Mouse (Mus musculus) cerebellum, adult 9-10 months (tissue): Measurements from ENCODE around the gene Relt.

Experiments used
- DNase-seq: peaks from one replicate; pipeline ENCODE4 v3.0.0; 2022

Relt gene

DNA sequence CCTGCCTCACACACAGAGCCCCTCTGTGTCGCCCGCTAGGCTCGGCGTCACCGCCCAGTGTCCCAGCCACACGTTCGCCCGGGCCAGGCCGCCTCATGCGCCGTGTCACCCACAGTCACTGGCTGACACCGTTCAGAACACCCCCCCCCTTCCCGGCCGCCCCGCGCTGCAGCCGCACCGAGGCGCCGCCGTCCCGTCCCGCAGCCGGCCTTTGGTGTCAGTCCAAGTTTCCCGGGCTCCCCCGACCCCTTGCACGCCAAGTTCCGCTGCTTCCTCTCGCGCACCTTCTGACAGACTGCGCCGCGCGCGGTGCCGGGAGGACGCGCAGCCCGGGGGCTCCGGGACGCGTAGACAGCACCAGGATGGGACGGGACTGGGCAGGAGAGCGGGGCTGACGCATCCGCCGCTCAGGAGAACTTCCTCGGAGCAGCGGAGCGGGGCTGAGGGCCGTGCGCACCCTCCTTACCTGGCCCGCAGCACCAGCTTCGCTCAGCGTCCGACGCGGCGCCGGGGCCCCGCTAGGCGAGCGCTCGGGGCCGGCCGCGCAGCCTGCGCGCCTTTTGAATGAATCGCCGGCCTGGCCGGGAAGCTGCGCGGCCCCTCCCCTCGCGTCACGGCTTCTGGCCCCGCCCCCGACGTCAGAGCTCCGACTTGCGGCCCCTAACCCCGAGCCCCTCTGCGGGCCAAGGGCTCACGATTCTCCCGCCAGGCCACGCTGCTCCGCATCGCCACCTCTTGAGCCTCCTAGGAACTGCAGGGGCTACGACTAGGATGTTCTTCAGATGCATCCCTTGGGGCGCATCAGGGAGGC, at the start of gene Relt:
Gene Relt (minus strand): TSS at position 619 of the 811 bp plus-strand sequence.
- peak; percentile 93 for DNase-seq

DNA sequence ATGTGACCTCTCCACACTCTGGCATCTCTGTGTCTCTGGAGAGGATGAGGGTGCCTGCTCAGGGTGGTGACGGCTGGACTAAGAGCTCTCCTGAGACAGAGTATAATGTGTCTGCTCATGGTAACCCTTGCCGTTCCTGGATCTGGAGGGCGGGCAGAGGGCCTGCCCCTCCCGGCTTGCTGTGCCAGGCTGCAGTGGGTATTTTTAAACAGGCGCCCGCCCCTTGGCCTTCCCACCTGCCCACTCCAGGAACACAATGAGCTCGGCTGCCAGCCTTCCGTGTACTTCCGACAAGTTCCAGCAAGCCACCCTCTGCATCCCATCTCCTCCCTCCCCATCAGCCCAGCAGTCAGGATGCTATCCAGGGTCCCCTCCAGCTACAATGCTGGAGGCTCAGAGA, 48.5 kb upstream of the Relt start:
- no peak for DNase-seq

DNA sequence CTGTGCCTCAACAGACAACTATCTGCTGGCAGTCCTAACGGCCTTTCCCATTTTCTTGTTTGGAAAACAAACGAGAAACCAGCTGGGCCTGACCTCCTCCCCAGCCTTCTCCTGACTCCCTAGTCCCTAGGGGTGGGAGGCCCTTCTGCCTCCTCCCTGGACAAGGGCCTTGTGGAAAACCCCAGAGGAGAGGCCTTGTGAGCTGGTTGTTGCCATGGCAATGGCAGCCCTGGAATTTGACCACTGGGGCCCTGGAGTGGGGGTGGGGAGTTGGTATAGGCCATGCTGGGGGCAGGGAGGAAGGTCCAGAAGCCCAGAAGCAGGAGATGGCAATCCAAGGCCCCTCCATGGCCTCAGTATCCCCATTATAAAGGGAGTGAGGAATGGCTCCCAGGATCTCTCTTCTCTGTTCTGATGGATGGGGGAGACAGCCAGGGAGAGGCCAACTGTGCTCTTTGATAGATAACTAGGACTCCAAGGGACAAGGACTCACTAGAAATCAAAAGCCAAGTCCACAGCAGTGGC, 48.1 kb upstream of the Relt start:
- no peak for DNase-seq

DNA sequence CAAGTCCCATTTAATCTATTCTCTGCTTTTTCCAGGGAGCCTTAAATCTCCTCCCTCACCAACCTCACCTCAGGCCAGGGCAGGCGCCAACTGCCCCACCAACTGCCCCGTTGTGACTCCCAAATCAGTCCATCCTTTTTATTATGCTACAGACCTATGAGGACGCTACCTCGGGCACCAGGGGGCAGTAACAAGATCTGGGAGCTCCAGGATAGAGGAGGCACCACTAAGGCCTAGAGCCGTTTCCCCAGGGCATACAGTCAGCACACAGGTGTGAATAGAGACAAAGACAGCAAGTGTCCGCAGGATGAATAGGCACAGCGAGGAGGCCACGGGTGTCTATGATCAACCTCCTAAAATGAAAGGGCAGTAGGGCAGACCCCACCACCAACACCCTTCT, 45.3 kb upstream of the Relt start:
- DNase-seq, result no peak

DNA sequence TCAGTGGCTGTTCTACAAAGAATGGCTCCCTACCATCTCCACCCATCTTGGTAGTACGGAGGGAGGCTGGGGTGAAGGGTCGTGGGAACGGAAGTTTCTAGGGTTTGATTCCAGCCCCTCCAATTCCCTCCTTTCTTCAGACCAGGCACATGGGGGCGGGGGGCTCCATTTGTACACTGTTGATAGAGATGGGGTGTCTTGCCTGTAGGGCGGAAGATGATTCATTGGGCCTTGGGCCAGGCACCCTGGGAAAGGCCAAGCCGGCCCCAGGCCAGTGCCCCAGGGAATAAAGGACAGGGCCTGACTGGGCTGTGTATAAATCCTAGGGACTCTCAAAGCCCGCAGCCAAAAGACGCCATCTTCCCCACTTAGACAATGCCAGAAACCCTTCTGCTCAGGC, 44.8 kb upstream of the Relt start:
- no peak for DNase-seq

DNA sequence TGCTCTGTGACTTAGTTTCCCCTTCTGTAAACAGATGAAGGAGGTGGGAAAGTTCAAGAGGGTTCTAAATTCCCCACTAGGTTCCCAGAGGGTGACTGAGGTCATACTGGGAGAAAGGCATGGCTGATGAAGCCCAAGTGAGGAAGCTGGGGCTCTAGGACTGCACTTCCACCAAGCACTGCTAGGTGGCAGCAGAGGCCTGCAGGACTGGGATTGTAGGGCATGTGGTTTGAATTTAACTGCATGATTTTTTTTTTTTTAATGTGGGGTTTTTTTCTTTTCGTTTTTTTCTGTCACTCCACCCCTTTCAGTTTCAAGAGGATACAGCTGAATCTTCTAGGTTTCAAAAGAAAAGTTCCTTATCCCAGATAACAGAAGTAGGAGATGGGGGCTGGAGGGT, 44.0 kb upstream of the Relt start:
- peak; percentile 82 for DNase-seq

DNA sequence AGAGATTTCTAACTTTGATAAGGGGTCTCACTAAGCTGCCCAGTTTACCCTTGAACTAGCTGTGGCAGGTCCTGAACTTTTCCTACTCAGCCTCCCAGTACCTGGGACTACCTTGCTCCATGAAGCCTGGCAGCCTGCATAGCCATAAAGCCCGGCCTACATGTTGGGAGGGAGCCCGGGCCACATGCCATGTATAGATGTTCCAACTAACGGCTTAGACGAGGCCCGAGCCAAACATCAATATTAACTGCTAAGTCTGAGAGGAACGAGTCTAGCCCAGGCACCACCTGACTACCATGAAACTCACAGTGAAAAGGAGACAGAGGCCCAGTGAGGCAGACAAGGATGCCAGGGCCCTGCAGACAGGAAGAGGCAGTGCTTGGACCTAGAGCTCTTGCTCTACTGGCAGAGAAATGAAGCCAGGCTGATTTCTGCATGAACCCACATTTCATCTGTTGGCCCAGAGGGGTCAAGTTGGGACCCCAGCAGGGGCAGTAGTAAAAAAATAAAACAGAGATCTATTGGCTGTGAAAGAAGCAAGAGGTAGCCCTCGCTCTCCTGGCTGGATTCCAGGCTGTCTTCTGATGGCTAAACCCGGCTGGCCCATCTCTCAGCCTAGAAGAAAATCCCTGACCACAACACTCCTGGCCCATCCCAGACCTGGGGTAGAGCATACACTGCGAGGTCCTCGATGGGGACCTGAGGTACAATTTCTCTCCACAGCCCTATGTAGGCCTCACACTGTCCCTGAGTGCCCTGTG, 43.0 kb upstream of the Relt start:
- no peak for DNase-seq

DNA sequence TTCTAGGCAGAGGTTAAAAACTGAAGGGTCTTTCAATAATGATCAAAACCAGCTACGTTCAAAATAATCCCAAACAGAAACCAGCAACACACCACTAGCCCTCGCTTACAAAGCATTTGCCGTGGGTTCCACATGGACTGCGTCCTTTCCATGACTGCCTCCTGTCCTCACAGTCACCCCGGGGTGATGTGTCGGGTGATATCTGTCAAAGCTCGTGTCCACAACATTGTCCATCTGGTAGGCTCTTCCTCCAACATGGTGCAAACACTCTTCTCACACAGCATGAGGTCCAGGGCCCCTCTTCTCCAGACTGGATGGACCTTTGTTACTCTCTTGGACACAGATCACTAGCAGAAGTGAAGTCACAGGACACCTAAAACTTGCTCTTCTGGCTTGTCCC, 41.8 kb upstream of the Relt start:
- no peak for DNase-seq

DNA sequence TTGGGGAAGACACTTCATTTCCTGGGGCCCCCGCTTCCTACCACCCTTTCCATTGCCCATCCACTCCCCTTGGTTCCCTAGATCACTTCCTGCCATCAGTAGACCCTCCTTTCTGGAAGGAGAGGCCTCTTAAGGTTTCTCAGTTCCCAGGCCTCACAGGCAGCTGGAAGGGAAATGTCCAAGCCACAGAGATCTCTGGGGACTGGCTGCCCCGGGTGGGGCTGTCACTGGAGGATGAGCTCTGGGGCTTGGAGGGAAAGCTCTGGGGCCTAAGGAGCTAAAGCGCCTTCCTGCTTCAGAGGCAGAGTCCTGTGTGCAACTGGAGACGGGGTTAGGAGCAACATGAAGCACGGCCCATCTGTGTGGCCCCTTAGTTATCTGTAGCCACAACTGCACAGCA, 41.4 kb upstream of the Relt start:
- no peak for DNase-seq

DNA sequence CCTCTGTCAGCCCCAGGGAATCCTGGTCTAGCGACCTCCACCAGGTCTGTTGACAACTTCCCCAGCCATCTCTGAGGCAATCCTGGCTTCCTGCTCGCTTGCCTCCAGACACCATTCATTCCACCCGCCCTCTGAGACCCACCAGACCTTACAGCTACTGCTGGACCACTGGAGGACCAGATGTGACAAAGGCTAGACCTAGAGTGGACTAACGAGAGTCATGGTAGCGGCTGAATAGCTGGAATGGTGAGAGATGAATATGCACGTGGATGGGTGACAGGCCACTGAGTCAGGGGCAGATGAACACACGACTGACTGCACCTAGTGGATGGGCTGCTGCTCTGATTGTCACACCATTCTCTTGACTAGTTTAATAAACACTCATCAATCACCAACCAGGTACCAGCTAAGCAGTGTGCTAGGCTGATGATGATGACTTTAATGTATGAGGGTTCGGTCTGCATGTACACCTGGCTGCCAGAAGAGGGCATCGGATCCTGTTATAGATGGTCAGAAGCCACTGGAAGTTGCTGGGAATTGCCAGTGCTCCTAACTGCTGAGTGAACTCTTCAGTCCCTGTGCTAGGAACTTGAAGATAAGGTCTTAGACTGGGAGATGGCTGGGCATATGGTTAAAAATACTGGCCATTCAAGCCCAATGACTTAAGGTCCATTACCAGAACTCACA, 39.3 kb upstream of the Relt start:
- DNase-seq, result peak; percentile 18

DNA sequence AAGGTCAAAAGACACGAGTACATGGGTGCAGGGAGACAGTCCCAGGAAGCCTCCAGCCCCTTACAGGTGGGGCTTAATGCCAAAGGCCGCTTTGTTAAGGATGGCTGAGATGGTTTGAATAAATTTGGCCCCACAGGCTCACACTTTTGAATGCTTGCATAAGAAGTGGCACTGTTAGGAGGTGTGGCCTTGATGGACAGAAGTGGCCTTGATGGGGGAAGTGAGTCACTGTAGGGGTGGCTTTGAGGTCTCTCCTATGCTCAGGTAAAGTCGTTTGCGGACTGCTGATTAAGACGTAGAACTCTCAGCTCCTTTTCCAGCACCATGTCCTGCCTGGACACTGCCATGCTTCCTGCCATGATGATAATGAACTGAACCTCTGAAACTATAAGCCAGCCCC, 34.6 kb upstream of the Relt start:
- no peak for DNase-seq

DNA sequence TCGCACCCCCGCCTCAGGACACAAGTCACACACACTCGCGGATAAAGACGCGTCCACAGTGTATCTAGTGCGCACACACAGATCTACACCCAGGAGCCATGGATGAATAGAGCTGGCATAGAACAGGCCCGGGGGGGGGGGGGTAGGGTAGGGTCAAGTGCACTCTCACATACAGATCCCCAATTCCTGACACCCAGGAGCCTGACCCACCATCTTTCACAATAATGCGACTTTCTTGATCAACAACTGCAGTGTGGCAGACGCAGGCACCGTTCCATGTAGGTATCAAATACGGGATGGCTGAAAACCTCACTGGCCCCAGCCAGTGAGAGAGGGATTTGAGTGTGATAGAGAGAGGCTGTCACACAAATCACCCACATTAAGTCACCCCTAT, 31.6 kb upstream of the Relt start:
- peak; percentile 50 for DNase-seq

DNA sequence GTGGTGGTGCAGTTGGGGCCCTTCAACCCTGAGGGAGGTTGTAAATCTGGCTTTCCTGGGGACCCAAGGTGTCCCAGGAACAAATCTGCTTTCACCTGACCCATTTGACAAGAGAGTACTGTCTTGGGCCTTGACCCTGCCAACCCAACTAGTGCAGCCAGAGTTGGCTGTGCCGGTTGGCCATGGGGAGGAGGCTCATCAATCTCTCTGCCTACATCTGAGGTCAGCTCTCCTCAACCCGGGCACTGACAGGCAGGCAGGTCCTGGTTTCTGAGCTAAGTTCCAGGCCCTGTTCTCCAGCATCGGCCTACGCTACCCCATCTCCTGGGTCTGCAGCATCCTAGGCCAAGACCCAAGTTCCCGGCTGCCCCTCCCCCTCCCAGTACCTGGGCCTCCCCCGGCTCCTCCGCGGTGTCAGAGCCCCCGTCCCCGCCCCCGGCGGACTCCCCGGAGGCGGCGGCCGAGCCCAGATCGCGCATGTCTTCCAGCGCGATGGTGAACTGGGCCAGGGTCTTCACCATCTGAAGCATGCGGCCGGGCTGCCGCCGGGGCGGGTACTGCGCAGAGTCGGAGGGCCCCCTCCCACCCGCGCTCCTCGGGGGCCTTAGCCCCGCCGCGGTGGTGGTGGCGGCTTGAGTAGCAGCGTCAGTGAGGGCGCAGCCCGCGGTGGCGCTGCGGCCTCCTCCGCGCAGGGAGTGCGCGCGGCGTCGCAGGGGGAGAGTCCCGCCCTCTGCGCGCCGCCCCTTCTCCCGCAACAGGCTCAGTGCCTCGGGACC, 31.0 kb upstream of the Relt start:
- peak; percentile 75 for DNase-seq

DNA sequence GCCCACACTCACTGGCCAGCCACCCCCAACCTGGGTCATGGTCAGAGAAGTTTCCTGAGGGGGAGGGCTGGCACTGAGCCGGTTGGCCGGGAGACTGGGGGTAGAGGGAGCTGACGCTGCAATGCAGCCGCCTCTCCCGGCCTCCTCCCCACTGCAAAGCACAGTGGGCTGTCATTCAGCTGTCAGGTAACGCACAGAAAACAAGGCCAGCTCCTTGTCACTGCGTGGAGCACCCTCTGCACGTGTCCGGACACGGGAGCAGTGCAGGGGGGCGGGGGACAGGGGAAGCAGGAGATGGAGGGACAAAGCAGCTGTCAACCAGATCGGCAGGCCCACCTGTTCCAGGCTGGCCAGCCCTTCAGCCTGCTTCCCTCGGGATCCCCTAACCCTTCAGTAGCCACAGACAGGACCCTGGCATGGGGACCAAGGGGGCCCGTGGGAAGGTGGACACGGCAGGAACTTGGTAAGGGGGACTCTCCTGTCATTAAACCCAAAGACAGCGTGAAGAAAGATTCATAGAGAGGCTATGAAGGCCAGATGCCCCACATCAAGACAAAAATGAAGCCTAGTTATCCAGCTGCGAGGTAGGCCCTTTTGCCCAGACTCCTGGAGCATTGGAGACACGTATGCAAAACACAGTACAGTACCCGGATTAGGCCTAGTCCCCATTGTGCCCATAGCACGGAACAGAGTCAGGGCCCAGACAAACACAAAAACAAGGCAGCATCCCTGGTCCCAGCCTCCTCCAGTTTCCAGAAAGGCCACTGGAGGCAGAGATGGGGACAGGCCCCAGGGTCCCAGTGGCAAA, 30.2 kb upstream of the Relt start:
- peak; percentile 75 for DNase-seq

DNA sequence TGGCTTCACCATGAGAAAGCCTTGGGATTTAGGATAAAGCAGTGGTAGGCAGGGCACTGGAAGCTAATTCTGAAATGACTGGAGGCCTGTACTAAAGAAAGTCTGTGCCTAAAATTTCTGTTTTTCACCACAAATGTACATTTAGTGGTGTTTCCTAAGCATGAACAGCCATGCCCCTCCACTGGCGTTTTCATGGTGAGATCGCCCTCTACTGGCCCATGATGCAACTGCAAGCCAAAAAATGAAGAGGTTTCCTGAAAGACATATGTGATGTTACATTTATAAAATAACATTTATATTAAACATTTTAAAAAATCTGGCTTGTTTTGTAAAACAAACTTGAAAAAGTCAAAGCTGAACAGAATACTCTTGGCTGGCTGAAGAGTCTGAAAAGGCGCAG, 23.3 kb upstream of the Relt start:
- peak; percentile 72 for DNase-seq

DNA sequence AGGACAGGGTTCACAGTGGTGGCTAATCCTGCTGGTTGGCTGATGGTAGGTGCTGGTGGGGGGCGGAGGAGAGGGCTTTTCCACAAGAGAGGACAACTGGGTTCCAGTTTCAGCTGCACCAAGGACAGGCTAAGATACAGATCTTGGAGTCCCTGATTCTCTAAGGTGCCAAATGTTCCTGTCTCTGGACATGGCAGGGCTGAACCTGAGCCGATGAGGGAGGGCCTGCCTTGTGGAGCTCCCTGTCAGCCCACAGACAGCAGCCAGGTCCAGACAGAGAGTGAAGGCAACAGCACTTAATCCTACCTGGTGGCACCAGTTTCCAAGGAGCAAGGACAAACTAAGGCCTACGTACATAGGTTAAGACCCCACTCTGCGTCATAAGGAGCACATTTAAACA, 21.2 kb upstream of the Relt start:
- DNase-seq, result no peak

DNA sequence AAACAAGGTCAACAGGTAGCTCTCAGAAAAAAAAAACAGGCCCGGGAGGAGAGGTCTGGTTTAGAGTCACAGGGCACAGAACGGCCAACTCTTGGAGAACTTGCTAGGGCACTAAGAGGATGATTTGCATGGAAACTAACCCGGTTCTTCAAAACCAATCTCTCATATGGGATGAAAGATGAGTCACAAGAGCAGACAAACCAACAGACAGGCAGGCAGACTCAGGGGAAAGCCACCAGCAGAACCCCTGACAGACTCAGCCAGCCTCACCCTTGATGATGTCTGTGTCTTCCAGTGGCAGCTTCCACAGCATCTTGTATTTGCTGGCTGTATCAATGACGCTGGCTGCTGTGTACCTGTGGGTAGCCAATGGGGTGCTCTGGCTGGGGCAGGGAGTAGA, 18.7 kb upstream of the Relt start:
- no peak for DNase-seq

DNA sequence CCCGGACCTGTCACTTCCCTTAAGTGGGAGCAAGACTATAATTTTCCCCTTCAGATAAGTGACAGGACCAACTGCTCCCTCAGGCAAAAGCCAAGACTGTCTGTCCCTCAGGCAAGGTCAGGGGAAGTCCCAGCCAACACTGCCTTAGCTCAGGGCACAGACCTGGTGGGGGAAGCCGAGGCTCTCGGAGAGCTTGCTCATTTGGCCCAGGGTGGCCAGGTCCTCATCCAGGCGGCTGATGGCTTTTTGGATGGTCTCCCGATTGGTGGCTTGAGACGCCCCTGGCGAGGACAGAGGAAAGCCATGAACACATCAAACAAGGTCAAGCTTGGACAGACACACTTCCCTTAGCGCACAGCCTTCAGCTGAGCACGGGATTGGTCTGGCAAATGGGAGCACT, 18.3 kb upstream of the Relt start:
- no peak for DNase-seq

DNA sequence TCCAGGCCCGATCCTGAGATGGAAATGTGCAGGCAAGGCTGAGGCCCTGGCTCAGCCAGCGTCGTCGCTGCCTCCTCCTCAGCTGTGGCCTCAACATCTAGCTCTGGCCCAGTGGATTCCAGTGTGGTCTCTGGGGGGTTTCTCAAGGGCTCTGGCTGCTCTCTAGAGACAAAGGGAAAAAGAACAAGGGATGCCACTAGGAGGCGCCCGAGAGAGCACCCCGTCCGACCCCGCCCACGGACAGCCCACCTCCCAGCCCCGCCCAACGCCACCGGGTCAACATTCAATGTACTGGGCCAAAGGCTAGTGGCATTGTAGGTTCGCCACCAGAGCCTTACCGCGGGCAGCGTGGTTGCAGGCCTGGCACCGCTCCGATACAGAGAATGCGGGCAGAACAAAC, 16.3 kb upstream of the Relt start:
- peak; percentile 43 for DNase-seq

DNA sequence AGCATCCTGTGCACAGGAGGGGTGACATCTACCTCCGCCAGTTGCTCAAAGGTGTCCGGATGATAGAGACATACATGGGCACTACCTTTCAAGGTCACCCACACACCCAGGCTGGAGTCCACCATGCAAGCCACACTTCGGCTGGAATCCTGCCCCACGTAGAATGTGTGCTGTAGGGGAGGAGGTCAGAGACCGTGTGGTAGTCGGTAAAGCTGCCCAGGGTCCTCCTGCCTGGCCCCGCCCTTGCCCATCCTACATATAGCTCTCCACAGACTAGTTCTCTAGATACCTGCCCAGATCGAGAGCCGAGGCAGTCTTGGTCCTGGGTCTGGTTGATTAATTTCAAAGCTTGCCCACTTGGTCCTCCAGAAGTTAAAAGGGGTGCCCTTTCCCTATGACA, 13.5 kb upstream of the Relt start:
- DNase-seq, result no peak

DNA sequence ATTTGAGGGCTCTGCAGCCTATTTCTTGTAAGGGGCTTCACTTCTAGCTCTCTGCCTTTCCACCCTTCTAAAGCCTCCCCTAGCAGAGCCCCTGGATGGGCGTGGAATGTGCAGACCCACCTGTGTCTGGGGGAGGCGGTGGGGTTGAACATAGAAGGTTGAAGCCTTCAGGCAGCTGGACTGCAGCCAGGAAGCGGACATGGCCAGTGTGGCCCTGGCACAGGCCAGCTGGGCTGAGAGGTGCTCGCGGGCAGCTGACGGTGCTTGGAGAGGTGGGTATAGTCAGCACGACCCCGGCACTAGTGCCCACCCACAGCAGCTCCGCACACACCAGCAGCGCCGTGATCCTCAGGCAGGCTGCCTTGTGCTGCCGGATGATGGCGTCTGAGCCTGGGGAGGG, 13.0 kb upstream of the Relt start:
- no peak for DNase-seq

DNA sequence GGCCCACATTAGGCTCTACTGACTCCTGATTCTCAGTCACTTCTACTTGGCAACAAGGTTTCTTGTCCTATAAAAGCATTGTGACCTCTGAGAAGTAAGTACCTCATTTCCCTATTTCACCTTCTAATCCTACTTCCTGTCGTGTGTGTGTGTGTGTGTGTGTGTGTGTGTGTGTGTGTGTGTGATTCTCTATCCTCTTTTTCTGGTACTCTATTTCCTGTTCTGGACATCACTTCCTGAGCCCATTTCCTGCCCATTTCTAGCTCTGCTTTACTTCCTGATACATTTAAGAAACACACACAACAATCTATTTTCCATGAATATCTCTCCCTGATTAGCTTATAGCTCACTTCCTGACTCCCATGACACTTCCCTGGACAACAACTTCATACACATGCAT, 12.6 kb upstream of the Relt start:
- no peak for DNase-seq
